Mouse (Mus musculus) cerebellum, adult 2 months (tissue): ENCODE measurements at regions not wholly inside any gene's neighbourhood (a gene's known extent, or its start where the extent isn't known, plus 50 kb on each side); places are given as distances from the start of the nearest gene placed in this dataset.

Experiments
- CTCF ChIP-seq: fragments of 200-500 bp; IDR thresholded peaks from 2 replicates; pipeline ENCODE4 v1.5.1; 2011; ENCODE audit warnings: low read depth, mild to moderate bottlenecking, control low read depth, low read length, moderate library complexity, borderline replicate concordance; ENCODE audit not compliant: insufficient read depth
- POLR2A ChIP-seq: fragments of 200-500 bp; IDR thresholded peaks from 2 replicates; pipeline ENCODE4 v1.6.1; 2011; ENCODE audit warnings: low read length, control low read depth, borderline replicate concordance; ENCODE audit not compliant: insufficient read depth

DNA sequence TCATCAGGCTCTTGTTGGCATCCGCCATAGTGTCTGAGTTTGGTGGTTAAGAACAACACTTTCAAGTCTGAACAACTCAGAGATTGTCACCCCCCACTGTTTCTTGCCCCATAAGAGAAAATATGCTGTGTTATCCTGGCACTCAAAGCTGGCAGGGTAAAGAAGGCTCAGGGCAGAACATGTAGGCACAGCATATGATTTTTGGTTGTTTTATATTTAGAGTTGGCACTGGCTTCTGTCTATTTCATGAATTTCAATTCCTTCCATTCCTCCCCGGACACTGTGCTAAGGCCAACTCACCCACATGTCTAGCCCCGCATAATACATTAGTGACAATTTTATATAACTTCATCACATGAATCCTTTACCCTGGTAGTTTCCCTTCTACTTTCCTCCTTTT is 83.5 kb upstream of the Fam84a start:
- no peak for TF ChIP-seq POLR2A
- TF ChIP-seq CTCF: no peak
